Mouse (Mus musculus) forebrain, postnatal 0 days (tissue): ENCODE measurements around the gene Tcp1. TPM values are rescaled to one million over a fixed set of nuclear protein-coding genes. Genes with fewer than 3 reads are reported as not detected.
"Not testable (repeated sequence)": the region's sequence is repeated elsewhere in the genome, so short reads cannot be mapped to it uniquely, and the experiment has no call there.

Experiments used
- ATAC-seq: fragments of 200-750 bp; cut with Nextera tagmentation; 2 replicates; pipeline ENCODE4 v1.8.0; 2017; ENCODE audit warnings: mild to moderate bottlenecking, moderate library complexity
- DNase-seq: peaks from one replicate; pipeline ENCODE4 v3.0.0-alpha.2; 2015
- H3K27ac ChIP-seq: fragments of 300-500 bp; sonication (generic); 2 replicates; pipeline ENCODE4 v1.5.1; 2014; ENCODE audit warnings: low read depth, mild to moderate bottlenecking, antibody characterized with exemption, low read length, moderate library complexity, mixed read lengths
- H3K27me3 ChIP-seq: fragments of 300-500 bp; sonication (generic); 2 replicates; pipeline ENCODE4 v1.6.1; 2014; ENCODE audit warnings: mild to moderate bottlenecking, low read length, mixed read lengths; ENCODE audit not compliant: insufficient read depth
- H3K36me3 ChIP-seq: fragments of 300-500 bp; sonication (generic); 2 replicates; pipeline ENCODE4 v1.6.1; 2014; ENCODE audit warnings: mild to moderate bottlenecking, moderate library complexity; ENCODE audit not compliant: insufficient read depth
- H3K4me1 ChIP-seq: fragments of 300-500 bp; sonication (generic); 2 replicates; pipeline ENCODE4 v1.6.1; 2014; ENCODE audit warnings: antibody characterized with exemption; ENCODE audit not compliant: insufficient read depth
- H3K4me2 ChIP-seq: fragments of 300-500 bp; sonication (generic); 2 replicates; pipeline ENCODE4 v1.6.1; 2014; ENCODE audit warnings: low read depth, mild to moderate bottlenecking, moderate library complexity
- H3K4me3 ChIP-seq: fragments of 300-500 bp; sonication (generic); 2 replicates; pipeline ENCODE4 v1.5.1; 2014; ENCODE audit warnings: low read depth, low read length, mixed read lengths
- H3K9ac ChIP-seq: fragments of 300-500 bp; sonication (generic); 2 replicates; pipeline ENCODE4 v1.6.1; 2014; ENCODE audit warnings: mild to moderate bottlenecking
- H3K9me3 ChIP-seq: fragments of 300-500 bp; sonication (generic); 2 replicates; pipeline ENCODE4 v1.6.1; 2016; ENCODE audit warnings: low read length
- CTCF ChIP-seq: sonication (generic); IDR thresholded peaks from 2 replicates; pipeline ENCODE4 v1.5.1; 2016; ENCODE audit warnings: antibody characterized with exemption, control low read depth, low read depth
- WGBS: fragments of 180-500 bp; shearing (Covaris S2); extraction: QIAGEN DNeasy Blood & Tissue Kit; methylation state at CpG from one replicate; pipeline ENCODE4 v1.1.7; 2014; 5-methylcytosine and 5-hydroxymethylcytosine counted together
- polyA plus RNA-seq: library from polyadenylated mRNA; unstranded; fragments of >200 nt; fragmentation: Nextera tagmentation; extraction: Ambion mirVana; gene quantifications from 2 replicates; pipeline ENCODE4 v1.2.1, GENCODE M21; 2015
- total RNA-seq: library from RNA; depleted of rRNA; stranded (reverse); fragments of >200 nt; gene quantifications from 2 replicates; pipeline ENCODE4 v1.2.3, GENCODE M21; 2014

The Tcp1 gene
- total and polyA plus RNA-seq, 2 experiments from 2014 or later: 418 to 432 TPM

DNA sequence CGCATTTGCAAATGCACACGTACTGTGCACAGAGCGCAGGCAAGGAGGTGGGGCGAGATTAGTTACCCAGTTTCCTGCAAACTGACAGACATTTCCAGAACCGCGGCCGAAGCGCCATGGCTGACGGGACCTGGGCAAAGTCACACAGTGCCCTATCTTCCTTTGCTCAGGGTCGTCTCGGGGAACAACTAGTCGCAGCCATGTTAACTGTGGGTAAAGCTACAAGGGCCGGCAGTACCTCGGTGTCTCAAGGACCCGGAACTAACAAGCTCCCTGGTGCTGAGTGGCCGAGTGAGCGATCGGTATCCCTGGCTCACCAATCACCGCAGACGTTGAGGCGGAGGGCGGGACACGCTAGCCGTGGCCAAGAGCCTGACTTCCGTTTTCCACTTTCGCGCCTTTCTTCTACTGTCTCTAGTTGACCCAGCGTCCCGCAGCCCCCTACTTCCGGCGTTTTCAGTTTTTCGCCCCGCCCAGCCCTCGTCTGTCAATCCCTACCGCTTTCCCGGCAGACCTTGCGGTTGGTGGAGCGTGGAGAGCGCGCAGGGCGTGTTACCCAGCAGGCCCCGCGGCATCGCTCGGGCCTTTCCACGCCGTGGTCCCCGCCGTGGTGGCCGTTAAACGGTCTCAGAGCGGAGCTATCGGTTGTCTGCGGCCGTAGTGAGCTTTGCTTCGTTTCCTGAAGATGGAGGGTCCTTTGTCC lies 531 bp downstream of the Tcp1 start, which contains the start of gene Mrpl18:
TSS of gene Mrpl18 (minus strand) at position 465 of the 703 bp plus-strand sequence.
- Histone ChIP-seq H3K4me2 (peak within 1 kb of the TSS; percentile 62), H3K27me3 (no peaks in the 10 kb centered on the region), H3K36me3 (peaks cover 50% of the 10 kb centered on the region), H3K4me1 (0 out of 2 replicates have a peak, but pooled peaks cover 4% of the 10 kb centered on the region), H3K9me3 (no peaks in the 10 kb centered on the region), H3K4me3 (peak within 1 kb of the TSS; percentile 70), H3K9ac (peak within 1 kb of the TSS; percentile 99), H3K27ac (peak within 1 kb of the TSS; percentile 91)
- ATAC-seq: peak; percentile 98
- peak; percentile 100 for DNase-seq
- no peak for TF ChIP-seq CTCF
- WGBS: 2% methylated on average over 56 of the region's 56 CpGs

DNA sequence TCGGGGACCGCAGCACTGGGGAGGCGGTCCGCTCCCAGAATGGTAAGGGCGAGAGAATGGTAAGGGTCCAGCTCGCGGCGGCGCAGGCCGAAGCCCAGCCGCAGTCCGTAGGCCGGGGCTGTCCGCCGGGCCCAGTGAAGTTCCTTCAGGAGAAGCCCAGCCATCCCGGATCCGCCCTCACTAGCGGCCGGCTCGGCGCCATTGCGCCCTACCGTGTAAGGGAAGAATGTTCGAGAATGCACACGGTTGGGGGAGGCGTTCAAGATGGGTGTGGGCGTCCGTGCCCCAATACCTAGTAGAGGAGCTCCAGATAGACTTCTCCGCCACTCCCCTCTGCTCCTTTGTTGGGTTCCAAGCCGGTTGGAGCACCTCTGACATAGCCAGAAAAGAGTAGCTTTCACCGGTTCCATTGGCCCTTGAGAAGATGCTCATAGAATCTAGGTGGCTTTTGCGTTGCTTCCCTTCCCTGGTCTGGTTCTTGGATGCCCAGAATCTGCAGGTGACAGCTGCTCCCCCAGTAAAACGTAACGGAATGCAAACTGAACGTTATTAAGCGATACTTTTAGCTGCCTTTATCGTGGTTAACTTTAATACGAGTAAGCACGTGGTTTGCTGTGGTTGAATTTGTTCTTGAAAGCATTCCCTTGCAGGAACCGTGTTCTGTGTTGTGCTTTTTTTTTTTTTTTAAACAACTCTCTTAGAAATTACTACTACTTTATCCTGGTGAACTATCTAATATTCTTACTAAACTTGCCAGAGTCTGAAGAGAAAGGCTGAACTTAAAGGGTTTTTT lies 1.3 kb downstream of the Tcp1 start:
- Histone ChIP-seq H3K9ac (peak overlapping the region; percentile 99), H3K4me2 (peak overlapping the region; percentile 53), H3K4me3 (peak overlapping the region; percentile 70), H3K36me3 (peaks cover 51% of the 10 kb centered on the region), H3K27me3 (no peaks in the 10 kb centered on the region), H3K9me3 (no peaks in the 10 kb centered on the region), H3K27ac (peak overlapping the region; percentile 91), H3K4me1 (0 out of 2 replicates have a peak, but pooled peaks cover 4% of the 10 kb centered on the region)
- WGBS: 1% methylated on average over 40 of the region's 40 CpGs
- no peak for TF ChIP-seq CTCF
- DNase-seq (no peak), ATAC-seq (peak; percentile 34)

- WGBS: 88% methylated on average over 1 of the region's 1 CpGs
- Histone ChIP-seq H3K9me3 (no peaks in the 10 kb centered on the region), H3K27me3 (no peaks in the 10 kb centered on the region), H3K36me3 (peaks cover 66% of the 10 kb centered on the region), H3K4me3 (no peak overlapping the region), H3K9ac (no peak overlapping the region), H3K4me2 (no peak overlapping the region), H3K4me1 (0 out of 2 replicates have a peak, but pooled peaks cover 4% of the 10 kb centered on the region), H3K27ac (no peak overlapping the region)
- DNase-seq: no peak
- no peak for TF ChIP-seq CTCF
- no peak for ATAC-seq
These were observed 5.6 kb downstream of the Tcp1 start for GRCm38 (mm10) chr17:12921073-12921472.

GRCm38 (mm10) chr17:12925001-12925400 lies 9.5 kb downstream of the Tcp1 start:
- DNase-seq (no peak), ATAC-seq (no peak)
- Histone ChIP-seq H3K4me2 (no peak overlapping the region), H3K9ac (no peak overlapping the region), H3K36me3 (peaks cover 60% of the 10 kb centered on the region), H3K4me1 (no peaks in the 10 kb centered on the region), H3K9me3 (no peaks in the 10 kb centered on the region), H3K27me3 (no peaks in the 10 kb centered on the region), H3K4me3 (no peak overlapping the region), H3K27ac (no peak overlapping the region)
- 93% methylated on average over 3 of the region's 3 CpGs for WGBS
- TF ChIP-seq CTCF: no peak

- TF ChIP-seq CTCF: no peak
- Histone ChIP-seq H3K4me3 (no peak overlapping the region), H3K27ac (no peak overlapping the region), H3K9me3 (no peaks in the 10 kb centered on the region), H3K4me1 (no peaks in the 10 kb centered on the region), H3K4me2 (no peak overlapping the region), H3K36me3 (peaks cover 53% of the 10 kb centered on the region), H3K27me3 (no peaks in the 10 kb centered on the region), H3K9ac (no peak overlapping the region)
- 87% methylated on average over 8 of the region's 8 CpGs for WGBS
- no peak for ATAC-seq
- no peak for DNase-seq
These were observed 10.2 kb downstream of the Tcp1 start for GRCm38 (mm10) chr17:12925703-12926180.

- H3K36me3 ChIP-seq, H3K4me2 ChIP-seq, H3K4me1 ChIP-seq, DNase-seq, H3K4me3 ChIP-seq, ATAC-seq, H3K9ac ChIP-seq, H3K9me3 ChIP-seq, H3K27me3 ChIP-seq, H3K27ac ChIP-seq: not testable (repeated sequence)
- WGBS: 88% methylated on average over 5 of the region's 5 CpGs
These were observed 16.1 kb downstream of the Tcp1 start for GRCm38 (mm10) chr17:12931576-12931975.

- WGBS: 14% methylated on average over 4 of the region's 4 CpGs
- no peak overlapping the region for H3K4me2 ChIP-seq
- H3K4me3 ChIP-seq: no peak overlapping the region
These were observed 20.2 kb downstream of the Tcp1 start for GRCm38 (mm10) chr17:12935719-12936118.

More at GRCm38 (mm10) chr17:12935719-12936118, 20.2 kb downstream of the Tcp1 start:
- no peak overlapping the region for H3K27ac ChIP-seq
- H3K36me3 ChIP-seq: no peaks in the 10 kb centered on the region
- H3K9ac ChIP-seq: no peak overlapping the region
- no peaks in the 10 kb centered on the region for H3K4me1 ChIP-seq
- no peaks in the 10 kb centered on the region for H3K27me3 ChIP-seq
- ATAC-seq (no peak), DNase-seq (no peak)
- TF ChIP-seq CTCF: no peak
- no peaks in the 10 kb centered on the region for H3K9me3 ChIP-seq
